Mouse (Mus musculus) erythroblast, adult 5-6 weeks (primary cell): ENCODE measurements around the gene Defb23. TPM values are rescaled to one million over a fixed set of nuclear protein-coding genes. Genes with fewer than 3 reads are reported as not detected.

ENCODE experiments used
- ATAC-seq: replicated peaks from 2 replicates; pipeline ENCODE4 v1.8.0; 2016; ENCODE audit warnings: moderate number of reproducible peaks, mild to moderate bottlenecking, moderate TSS enrichment, inconsistent platforms; ENCODE audit not compliant: poor library complexity, low FRiP score, severe bottlenecking
- total RNA-seq, 2 experiments: library from RNA; stranded (forward) in 1 of 2; stranded (reverse) in 1 of 2; fragments of 150-400 nt in 1 of 2; fragments of 200-764, 138-1000 nt in 1 of 2; gene quantifications; 2 replicates each; pipeline versions ENCODE4 v1.2.3 to v1.2.4; 2015 to 2017; ENCODE audit warnings: low replicate concordance in 2 of 2

The Defb23 gene
- total RNA-seq, 2 experiments from 2014 or later, result not detected

DNA sequence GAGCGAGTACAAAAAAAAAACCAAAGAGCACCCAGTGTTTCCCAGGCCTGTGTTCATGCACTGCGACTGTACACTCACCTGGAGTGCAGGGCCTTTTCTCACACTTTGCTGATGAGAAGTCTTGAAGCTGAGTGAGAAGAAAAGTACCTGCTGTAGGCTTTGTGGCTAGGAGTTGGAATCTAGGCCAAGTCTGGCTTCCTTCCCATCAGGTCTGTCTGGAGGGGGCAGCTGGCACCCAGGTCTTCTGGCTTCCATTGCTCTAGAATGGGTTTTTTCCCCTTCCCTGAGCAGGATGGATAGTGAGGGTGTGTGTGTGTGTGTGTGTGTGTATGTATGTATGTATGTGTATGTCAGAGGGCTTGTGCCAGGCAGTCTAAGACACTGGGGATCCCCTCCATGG, 24.6 kb downstream of the Defb23 start:
- no peak for ATAC-seq

DNA sequence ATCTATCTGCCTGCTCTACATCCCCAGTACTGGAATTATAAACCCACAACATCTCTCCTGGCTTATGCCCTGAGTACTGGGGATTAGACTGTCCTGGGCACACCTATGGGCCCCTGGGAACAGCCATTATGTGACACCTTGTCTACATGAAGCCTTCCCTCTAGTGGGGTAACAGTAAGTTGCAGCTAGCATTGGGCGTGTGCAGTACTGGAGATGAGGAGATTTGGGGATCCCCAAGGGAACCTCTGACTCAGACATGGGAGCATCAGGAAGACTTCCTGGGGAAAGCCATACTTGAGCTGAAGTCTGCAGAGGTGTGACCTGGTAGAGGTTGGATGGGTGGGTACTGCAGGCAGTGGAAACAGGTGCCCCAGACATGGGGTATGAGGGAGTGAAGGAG, 25.5 kb downstream of the Defb23 start:
- ATAC-seq, result 0 out of 2 replicates have a peak, but pooled peaks have one; percentile 5

DNA sequence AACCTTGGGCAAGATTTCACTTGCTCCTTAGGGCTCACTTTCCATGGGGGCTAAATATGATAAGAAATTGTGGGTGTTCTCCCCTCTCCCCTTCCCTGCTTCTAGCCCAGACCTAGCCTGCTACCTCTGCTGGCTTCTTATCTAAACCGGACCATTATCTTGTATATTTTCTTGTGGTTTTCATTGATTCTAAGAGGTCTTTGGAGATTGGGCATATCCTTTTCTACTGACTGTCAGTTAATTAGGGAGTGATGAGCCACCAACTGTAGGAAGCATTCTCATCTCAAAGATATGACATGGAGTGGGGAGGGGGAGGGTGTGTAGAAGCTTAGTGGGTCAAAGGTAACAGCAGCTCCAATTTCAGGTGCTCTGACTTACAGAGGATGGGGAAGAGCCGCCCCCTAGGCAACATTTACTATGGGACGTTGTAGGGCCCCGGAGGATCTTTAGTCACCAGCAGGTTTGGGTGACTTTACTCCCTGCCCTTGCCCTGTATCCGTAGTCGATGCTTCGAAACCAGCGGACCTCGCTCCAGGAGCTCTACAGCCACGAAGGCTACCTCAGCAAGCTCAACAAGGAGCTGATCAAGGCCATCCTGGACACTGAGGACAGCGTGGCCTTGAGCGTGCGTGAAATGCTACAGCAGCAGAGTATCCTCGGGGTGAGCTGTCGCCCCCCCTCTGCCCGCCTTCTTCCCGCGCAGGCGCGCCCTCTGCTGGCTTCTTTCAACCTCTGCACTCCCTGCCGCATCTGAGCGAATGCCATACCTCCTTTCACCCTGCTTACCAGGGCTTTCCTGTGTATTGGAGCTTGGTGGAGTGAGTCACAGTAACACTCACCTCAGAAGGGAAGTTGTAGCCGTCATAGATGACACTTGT, 27.2 kb downstream of the Defb23 start:
- peak; percentile 83 for ATAC-seq

DNA sequence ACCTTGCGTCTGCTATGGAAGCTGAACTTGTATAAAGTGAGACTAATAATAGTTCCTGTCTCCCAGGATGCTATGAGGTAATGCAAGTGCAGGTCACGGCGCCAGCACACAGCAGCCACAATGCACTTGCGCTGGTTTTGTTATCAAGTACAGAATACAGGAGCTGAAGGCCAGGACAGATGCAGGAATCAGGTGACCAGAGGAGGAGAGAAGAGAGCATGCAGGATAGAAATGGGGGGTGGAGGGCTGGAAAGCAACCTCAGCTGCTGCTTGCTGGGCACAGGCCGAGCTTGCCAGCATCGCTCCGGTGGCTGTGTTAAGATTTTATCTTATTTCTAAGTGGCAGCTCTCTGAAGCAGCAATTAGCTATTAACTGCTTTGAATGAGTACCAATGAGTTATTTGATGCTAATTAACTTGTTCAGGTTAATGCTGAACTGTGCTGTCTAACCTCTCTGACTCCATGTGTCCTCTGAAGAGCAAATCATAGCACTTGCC, 28.0 kb downstream of the Defb23 start:
- no peak for ATAC-seq

DNA sequence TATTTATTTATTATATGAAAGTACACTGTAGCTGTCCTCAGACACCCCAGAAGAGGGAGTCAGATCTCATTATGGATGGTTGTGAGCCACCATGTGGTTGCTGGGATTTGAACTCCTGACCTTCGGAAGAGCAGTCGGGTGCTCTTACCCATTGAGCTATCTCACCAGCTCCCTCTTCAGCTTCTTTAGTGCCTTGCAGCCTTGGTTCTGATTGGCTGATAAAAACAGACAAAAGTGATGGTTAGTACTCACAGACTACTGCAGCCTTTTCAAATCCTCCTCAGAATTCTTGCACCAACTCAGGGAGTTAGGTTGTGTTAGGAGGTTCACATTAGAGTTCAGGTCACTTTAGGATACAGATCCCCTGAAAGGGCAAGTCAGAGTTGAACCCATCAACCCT, 35.9 kb downstream of the Defb23 start:
- ATAC-seq, result peak; percentile 54; the same call in 1 of the 2 replicates

DNA sequence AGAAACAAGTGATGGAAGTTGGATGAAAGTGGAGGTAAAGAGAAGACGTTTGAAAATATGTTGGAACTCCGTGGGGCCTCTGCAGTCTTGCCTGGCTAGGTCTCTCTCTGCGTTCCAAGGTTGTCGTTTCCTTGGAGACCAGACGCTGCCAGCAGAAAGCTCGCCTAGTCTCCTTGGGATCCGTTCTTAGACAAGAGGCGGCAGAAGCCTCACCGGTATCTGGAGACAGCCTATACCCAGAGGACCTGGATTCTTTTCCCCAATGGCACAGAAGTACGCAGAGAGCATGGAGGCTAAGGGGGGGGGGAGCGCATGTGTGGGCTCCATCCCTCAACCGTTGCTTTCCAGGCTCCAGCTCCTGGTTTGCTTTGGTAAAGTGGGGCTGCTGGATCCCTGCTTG, 36.9 kb downstream of the Defb23 start:
- ATAC-seq, result no peak

DNA sequence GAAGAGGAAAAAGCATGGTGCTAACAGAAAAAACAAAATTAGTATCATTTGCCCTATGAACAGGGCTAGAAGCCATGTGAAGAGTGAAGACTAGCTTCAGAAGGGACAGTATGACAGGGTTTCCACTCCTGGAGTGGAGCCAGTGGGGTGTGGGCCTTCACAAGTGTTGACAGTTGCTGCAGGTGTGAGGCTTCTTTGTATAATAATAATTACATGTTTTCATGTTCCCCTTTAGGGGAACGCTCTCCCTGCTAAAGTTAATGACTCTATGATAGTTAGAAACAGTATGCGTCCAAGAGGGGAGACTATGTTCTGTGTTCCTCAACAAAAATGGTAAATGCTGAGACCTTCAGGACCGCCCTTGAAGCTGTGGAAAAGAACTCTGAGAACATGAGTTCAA, 48.6 kb downstream of the Defb23 start:
- ATAC-seq, result no peak

DNA sequence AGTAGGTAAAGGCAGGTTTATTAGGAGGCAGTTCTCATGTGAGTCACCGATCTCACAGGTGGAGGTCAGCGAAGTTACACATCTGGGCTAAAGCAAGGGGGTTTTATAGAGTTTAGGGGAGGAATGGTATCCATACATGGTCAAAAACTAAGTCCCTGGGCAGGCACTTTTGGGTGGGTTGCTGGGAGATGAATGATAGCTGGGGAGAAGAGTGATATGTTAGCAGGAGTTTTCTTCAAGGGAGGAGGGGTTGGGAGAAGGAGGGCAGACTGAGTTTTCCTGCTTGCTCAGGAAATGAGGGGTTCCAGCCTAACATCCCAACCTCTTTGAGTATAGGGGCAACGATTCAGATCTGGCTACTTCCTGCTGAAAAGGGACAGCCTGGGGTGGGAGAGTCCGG, 49.1 kb downstream of the Defb23 start, which contains the start of gene 6820408C15Rik:
Gene 6820408C15Rik (plus strand): TSS at position 301 of the 400 bp plus-strand sequence.
- ATAC-seq, result no peak

DNA sequence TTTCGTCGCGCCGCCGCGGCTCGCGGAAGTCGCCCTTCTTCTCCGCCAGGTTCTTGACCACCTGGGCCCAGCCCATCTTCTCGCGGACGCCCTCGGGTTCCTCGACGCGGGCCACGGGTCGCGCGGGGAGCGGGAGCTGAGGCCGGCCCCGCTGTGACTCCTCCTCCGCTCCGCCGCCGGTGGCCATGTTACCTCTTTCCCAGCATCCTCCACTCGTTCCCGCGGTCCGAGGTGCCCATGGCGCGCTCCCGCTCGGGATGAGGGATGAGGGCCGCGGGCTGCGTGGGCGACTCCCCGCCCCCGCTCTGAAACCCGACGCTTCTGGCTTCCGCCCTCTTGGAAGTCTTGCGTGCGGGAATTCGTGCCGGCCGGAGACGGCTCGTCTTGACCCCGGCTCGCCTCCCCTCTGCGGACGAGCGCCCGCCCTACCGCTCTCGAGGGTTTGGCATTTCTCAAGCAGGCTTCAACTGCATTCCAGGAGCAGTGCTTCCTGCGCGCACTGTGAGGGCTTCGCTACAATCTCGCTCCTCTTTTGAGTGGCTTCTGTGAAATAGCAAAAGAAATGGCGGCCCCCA, 49.7 kb downstream of the Defb23 start, which contains the start of gene Zcchc3:
Gene Zcchc3 (minus strand): TSS at position 437 of the 575 bp plus-strand sequence.
- peak; percentile 90 for ATAC-seq

DNA sequence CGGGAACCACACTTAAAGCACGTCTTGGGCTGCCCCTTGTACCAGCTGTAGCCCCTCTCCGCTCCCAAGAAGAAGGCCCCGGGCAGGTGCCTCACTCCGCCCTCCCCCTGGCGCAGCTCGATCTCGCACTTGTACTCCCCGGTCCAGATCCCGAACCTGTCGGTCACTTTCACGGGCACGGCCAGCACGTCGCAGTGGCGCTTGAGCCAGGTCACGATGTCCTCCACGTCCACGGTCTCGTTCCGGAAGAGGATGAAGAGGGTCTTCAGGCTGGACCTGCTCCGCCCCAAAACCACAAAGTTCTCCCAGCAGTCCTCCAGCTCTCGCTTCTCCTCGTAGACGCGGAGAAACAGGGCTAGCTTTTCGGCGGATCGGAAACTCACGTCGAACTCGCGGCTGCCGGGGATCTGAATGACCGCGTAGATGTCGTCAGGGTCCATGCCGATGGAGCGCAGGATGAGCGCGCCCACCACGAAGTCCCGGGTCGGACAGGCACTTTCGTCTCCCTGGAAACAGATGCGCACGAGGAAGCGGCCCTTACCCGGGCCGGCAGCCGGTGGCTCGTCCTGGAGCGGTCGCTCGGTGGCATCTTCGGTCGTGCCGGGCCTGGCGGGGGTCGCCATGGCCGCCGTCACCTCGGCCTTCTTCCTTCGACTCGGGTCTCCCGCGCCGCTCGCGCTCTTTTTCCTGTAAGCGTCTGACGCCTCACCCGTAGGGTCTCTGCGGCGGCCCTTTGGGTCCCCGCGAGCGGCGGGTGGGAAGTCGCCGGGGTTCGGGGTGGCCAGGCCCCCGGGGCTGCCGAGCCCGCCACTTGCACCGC, 50.4 kb downstream of the Defb23 start:
- ATAC-seq, result peak; percentile 51; the same call in 1 of the 2 replicates

DNA sequence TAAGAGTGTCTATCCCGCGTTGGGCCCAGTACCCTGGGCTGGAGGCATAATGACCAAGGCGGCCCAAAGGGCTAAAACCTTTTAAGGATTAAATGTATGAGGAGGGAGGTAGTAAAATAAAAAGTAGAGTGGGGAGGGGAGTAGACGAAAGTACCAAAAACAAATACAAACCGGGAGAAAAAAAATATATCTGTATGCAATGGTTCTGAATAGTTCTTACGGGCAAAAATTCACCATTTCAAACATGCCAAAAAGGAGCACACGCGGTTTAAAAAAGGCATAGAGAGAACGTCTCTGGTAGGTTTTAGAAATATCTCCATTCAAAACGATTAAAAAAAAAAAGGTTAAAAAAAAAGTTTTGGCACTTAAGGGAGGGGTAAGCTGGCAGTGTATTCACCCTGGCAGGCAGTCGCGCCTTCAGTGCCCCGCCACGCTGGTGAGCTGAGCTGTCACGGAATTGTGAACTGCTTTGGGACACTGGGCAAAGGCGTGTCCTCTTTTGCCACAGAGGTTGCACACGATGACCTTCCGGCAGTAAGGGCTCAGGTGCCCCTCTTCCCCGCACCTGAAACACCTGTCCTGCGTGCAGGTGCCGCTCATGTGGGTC, 51.2 kb downstream of the Defb23 start:
- ATAC-seq, result peak; percentile 17; the same call in 1 of the 2 replicates

DNA sequence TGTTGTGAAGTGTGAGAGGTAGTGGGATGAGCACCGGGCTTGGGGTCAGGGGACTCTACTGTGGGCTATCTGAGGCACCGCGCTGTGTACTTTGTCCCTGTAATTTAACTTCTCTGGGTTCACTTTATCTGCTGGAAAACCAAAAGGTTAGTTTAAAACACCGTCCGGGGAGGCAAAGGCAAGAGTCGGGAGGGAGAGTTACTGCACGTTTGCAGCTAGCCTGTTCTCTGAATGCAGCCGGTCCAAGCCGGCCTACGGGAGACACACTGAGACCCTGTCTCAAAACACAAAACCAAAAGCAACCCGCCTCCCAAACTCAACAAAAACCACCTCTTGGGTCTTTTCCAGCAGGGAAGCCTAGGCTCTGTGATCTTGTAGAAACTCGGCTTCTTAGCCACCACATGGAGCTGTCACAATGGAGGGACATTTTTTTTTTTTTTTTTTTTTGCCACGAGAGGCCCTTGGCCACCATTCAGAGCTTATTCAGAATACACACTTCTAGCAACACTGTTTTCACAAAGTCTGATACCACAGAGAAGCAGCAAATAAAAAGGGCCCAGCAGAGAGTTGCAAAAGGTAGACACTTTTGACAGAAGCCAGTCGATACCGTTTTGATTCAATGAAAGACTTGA, 51.8 kb downstream of the Defb23 start:
- no peak for ATAC-seq

DNA sequence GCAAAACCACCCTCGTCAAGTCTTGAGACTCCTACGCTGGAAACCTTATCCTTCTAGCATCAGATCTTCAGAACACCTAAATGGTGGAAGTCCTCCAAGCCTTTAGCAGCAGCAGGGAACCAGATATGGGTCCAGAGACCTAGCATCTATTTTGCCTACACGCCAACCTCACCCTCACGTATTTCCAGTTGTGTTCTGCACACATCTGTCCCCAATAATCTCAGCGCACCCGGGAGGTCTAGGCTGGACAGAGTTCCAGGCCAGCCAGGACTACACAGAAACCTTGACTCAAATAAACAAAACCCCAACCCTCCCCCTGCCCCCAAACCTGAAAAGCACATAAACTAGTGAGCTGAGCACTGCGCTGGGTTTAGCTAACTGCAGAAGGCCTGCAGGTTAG, 52.9 kb downstream of the Defb23 start:
- ATAC-seq, result no peak

DNA sequence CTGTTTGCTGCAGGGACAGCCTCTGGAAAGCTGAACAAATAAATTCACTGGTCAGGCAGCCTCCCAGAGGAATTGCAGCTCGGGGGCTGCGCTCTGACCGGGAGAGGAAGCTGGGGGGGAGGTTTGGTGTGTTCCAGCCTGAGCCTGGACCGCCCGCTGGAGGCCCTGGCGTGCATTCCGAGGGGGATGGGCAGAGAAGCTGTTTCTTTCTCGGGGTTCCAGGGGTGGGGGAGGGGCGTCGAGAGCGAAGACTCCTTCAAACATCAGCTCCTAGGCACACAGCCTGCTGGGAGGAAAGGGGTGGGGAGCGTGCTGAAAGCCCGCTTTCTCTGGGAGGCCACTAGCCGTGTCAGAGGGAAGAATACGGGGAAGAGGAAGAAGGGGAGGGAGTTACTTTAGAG, 53.4 kb downstream of the Defb23 start:
- ATAC-seq, result no peak

DNA sequence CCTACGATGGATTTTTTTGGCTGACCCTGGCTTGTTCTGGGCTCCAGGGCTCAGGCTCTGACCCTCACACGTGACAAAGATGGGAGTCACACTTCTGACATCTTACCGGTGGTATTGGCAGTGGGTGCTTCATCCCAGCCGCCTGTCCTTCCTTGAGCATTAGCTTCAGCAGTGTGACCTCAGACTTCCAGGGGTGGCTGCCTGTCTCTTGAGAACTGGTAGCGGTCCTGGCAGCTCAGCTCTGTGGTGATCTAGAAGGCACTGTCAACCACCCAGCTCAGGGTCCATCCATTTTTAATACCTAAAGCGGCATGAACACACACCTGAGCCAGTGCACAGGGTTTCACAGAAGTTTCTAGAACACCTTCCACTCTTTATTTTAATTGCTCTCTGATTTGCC, 54.6 kb downstream of the Defb23 start:
- no peak for ATAC-seq
